Mouse (Mus musculus) megakaryocyte progenitor cell, adult 5-6 weeks (primary cell): ENCODE data around the gene Syt1. TPM values are rescaled to one million over a fixed set of nuclear protein-coding genes. Genes with fewer than 3 reads are reported as not detected.

Source experiments
- ATAC-seq: replicated peaks from 2 replicates; pipeline ENCODE4 v1.8.0; 2016; ENCODE audit warnings: mild to moderate bottlenecking, moderate TSS enrichment, inconsistent platforms; ENCODE audit not compliant: poor library complexity
- total RNA-seq, 2 experiments: library from RNA; stranded (forward) in 1 of 2; stranded (reverse) in 1 of 2; fragments of 157-497, 149-512 nt in 1 of 2; fragments of 200-1000 nt in 1 of 2; gene quantifications; 2 replicates each; pipeline versions ENCODE4 v1.2.3 to v1.2.4; 2015 to 2017

Syt1 gene
- total RNA-seq, 2 experiments from 2014 or later = not detected

DNA sequence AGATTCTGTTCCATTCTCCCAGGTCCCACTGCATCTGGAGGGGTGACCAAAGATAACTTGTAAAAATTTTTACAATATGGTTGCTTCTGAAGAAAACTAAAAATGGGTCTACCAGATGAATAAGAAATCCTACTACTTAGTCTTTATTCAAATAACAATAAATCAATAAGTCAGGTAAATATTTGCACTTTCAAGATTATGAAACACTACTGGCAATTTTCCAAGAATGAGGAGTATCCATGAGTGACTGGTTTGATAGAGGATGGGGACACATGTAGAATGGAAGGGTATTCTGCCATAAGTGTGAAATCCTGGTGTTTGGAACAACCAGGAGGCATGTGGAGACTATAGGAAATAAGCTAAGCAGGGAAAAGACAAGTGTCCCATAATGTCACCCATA is 124.0 kb downstream of the Syt1 start:
- no peak for ATAC-seq

DNA sequence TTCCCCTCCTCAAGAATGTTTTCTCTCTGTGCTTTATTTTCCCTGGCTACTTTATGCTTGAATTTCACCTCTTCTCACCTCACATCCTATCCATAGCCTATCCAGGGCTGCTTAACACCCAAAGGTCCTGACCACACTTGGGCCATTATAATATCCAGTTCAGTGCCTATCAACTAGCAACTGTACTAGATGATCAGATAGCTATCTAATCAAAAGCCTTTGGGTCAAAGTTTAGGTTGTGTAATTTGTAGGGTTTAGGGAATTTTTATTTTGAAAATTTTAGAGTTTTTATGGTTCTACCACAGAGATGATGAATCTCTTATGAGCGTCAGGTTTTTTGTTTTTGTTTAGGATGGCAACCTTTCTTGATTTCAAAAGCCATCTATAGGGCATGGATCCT is 125.0 kb downstream of the Syt1 start:
- no peak for ATAC-seq

DNA sequence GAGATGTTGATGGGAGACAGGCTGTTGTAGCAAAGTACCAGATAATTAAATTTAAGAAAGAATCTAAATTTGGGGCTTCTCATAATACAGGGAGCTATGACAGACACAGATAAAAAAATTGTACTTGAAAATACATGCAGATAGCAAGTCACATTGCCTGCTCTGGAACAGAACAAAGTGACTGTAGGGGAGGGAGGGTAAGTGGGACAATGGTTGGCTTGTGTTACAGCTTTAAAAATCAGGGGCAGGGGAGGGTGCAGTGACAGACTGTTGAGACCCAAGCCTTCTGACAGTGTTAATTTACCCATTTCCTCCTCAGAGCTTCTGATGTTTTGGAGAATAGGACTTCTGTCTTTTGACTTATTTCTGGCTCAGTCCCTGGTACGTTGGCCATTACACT is 126.3 kb downstream of the Syt1 start:
- ATAC-seq = no peak

DNA sequence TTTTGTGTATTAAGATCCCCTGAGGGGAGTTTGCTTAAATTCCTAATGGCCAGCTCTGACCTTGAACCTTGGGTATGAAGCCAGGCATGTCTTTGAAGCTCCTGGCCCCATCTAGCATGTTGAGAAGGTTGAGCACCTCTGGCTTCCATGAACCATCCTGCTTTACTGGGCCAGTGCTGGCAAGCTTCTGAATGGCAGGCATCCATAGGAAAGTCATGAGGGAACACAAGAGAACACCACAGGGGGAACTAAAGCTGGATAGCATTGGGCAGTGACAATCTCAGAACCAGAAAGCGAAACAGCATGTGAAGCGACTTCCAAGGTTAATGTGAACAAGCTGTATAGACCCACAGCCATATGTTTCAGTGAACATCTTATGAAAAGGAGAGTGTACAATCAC is 130.4 kb downstream of the Syt1 start:
- ATAC-seq = no peak

- ATAC-seq = no peak
Measured at GRCm38 (mm10) chr10:108875730-108876129, 135.1 kb downstream of the Syt1 start.

DNA sequence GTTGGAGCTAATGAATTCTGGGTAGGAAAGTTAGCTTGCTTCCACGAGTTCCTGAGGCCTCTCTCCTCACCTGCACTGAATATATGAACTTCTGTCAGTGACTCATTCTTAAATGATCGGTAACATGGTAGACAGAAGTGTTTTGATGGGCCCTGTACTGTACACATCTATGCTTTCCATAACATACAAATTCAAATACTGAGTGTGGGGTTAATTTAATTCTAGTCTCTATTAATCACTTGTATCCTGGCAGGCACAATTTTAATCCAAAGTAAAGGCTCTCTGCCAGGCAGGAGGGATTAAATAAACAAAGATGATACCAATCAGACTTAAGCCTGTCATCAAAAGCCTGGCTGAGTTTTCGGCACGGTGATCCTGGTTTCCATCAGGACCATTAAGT is 136.1 kb downstream of the Syt1 start:
- no peak for ATAC-seq

DNA sequence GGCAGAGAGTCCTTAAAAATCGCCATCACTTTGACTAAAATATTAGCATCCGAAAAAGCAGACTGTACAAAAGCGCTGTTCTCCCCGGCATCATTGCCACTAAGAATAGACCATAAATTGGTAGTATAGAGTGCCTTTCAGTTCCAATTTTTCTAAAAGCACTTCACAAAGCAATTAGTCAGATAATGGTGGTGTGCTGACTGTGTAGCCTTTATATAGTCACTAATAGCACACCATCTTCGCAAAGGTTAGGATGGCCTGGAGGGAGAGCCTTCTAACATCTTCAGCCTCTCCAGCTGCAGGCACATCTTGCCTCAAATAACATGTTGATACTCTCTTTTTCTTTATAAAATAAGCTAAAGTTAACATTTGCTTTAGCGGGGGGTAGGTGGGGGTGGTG is 138.4 kb downstream of the Syt1 start:
- no peak for ATAC-seq

DNA sequence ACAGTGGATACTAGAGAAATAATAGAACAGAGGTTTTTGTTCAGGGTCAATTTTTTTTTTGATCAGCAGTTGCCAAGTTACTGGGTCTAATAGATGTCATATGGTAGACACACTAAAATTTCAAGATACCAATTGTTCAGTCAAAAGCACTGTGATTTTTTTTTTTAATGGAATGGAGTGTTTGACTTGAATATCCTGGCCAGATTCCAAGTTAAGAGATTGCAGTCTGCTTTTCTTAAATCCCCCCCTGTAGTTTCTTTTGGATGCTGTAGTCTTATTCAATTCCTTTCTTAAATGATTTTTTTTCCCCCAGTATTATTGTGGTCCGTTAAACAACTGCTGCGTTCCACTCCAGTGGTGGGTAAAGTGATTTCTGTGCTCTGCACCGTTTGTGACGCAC is 140.2 kb downstream of the Syt1 start:
- no peak for ATAC-seq

DNA sequence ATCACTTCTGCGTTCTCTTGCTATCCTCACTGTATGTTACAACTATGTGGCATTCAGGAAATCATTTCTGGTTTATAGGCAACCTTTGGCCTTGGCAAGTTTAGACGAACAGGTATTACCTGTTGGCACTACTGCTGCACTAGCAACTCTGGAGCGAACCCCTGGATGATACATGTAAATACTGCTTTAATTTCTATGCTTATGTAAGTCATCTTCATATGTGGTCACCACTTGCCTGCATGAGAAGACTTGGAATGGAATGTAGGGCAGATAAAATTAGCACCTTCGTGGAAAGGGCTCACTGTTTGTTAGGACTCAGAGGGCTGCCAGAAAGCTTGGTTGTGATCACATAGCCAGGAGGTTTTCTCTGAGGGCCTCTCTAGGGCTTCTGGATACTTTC is 142.6 kb downstream of the Syt1 start:
- no peak for ATAC-seq

- ATAC-seq = no peak
Measured at GRCm38 (mm10) chr10:108867202-108867601, 143.6 kb downstream of the Syt1 start.

GRCm38 (mm10) chr10:108865586-108865985 is 145.2 kb downstream of the Syt1 start:
- ATAC-seq = no peak

- no peak for ATAC-seq
Measured at GRCm38 (mm10) chr10:108855986-108856385, 154.8 kb downstream of the Syt1 start.

DNA sequence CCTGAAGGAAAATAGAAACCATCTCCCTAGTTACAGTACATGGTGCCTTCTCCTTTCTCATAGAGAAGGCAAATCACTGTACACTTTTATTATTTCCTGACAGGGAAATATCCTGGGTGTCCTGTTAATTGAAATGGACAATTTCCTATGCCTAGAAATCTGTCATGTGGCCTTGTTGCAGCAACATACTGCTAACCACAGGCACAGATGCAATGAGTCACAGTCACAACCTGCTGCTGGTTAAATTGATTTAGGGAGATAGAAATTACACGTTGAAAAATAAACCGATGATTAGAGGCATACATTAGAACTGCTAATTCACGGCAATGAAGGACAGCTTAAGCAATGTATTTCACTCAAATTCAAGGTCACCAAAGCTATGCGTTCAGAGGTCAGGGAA is 158.0 kb downstream of the Syt1 start:
- ATAC-seq = no peak

GRCm38 (mm10) chr10:108837434-108837833 is 173.3 kb downstream of the Syt1 start:
- no peak for ATAC-seq

- no peak for ATAC-seq
Measured at GRCm38 (mm10) chr10:108832248-108832647, 178.5 kb downstream of the Syt1 start.

DNA sequence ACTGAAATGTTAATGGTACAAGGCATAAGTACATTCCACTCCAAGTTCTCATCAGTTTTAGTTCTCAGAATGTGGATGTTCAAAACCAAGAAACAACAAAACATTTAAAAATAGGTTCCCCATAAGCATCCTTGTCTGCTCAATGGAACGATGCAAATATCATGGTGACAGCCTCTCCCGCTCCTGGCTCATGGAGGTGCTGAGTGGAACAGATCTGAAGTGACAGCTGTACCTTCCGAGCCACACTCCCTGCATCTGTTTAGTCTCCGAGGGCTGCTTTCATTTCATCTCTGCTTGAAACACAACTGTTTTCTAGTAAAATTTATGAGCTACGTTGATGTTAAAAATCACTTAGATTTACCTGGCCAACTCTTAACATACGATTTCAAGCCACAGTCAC is 179.0 kb downstream of the Syt1 start:
- ATAC-seq = no peak

- ATAC-seq = no peak
Measured at GRCm38 (mm10) chr10:108822273-108822672, 188.5 kb downstream of the Syt1 start.

- ATAC-seq = no peak
Measured at GRCm38 (mm10) chr10:108815339-108815738, 195.4 kb downstream of the Syt1 start.

DNA sequence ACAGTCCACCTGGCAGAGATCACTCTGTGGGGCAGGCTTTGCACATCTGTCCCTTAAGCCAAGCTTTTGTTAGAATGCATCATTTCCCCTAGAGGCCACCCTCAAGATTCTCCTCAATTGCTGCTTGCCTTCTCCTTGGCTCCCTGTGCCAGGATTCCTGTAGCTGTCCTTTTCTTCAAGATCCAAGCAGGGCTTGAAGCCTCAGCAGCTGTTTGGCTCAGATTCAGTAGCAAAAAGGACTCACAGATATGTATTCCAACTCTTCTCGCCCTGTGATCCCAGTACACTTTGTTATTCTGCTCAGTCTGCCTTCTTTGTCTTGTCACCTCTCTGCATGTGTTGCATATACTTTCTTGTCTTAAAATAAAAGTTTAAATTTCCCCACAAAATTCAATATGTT is 206.4 kb downstream of the Syt1 start:
- no peak for ATAC-seq

- ATAC-seq = no peak
Measured at GRCm38 (mm10) chr10:108800776-108801175, 210.0 kb downstream of the Syt1 start.

DNA sequence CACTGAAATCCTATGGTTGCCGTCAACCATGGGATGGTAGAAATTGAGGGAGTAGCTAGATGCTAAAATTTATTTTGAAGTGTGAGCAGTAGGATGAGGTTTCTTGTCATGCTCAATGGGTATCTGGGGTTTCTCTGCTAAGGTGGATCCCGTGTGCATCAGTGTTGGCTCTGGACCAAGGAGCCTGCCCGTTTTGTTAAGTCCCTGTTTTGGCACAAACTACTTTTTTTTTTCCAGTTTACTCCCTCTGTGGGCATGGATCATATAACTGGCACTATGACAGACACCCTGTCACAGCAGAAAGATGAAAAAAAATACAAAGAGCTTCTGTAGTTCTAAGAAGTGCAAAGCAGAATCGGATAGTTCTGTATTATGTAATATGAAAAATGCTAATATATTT is 212.0 kb downstream of the Syt1 start:
- ATAC-seq = no peak

GRCm38 (mm10) chr10:108782817-108783216 is 228.0 kb downstream of the Syt1 start:
- ATAC-seq = no peak

DNA sequence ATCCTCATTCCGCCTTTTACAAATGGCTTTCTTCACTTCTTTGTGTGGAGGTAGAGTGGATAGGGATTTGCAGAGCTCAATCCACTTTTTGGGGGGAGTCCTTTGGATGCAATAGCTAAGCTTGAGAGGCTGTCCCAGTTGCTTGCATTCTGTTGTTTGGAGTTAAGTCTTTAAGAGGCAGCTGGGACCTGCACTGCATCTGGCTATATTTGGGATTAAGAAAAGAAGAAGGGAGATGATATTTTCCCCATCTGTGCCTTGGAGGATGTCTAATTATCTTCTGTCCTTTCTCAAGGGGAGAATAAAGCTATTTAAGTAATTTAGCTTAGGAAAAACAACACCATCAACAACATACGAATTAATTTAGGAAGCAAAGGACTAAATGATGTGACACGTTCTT is 230.2 kb downstream of the Syt1 start:
- no peak for ATAC-seq

DNA sequence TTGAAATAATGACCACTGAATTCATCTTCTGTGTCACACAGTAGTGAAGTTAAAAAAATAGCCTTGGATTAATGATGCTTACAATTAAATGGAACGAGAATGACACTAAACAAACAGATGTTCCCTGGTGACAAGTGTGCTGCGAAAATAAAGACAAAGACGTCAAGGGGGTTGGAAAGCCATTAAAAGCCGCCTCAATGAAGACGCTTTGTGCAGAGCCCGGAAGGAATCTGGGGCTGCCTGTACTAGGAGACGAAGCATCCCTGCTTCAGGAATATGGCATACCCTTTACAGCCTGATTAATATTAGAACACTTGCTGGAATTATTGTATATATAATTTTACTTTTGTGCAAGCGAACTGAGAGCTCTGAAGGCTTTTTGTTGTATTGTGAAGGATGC is 234.0 kb downstream of the Syt1 start:
- ATAC-seq = no peak
